ENCODE assay signal across 8 mouse cellular contexts in genomic region chr4:155601997-155602456, GRCm38 (mm10). TPM values are rescaled to one million over a fixed set of nuclear protein-coding genes. Genes with fewer than 3 reads are reported as not detected.
DNase-seq lines count a peak whose midpoint lies in the region; ATAC-seq and TF ChIP-seq lines count a peak whose summit lies in the region.

No protein-coding gene starts in this region.

- ATAC-seq in activated CD4-positive, CD25-positive, alpha-beta regulatory T cell, adult 4 months = peak; percentile 24
- ATAC-seq in hindbrain, embryonic 12.5 days (ENCODE audit: low FRiP score) = peak; percentile 43; the same call in 1 of the 2 replicates
- ATAC-seq in midbrain, embryonic 13.5 days = no peak

- H3K9ac ChIP-seq in hindbrain, embryonic 12.5 days = peak overlapping the region; percentile 98
- peak overlapping the region; percentile 99 for H3K9ac ChIP-seq in midbrain, embryonic 13.5 days (replicated peaks)

- peak overlapping the region; percentile 92 for H3K4me2 ChIP-seq in hindbrain, embryonic 12.5 days (replicated peaks)
- H3K4me2 ChIP-seq in midbrain, embryonic 13.5 days (replicated peaks) = peak overlapping the region; percentile 96

- peak overlapping the region; percentile 95 for H3K4me3 ChIP-seq in kidney, adult 2 months (ENCODE audit: insufficient read depth, low read depth, low read length)
- peak overlapping the region; percentile 97 for H3K4me3 ChIP-seq in hindbrain, embryonic 12.5 days
- H3K4me3 ChIP-seq in midbrain, embryonic 13.5 days (replicated peaks) = peak overlapping the region; percentile 97

- no peak for TF ChIP-seq POLR2A in kidney, adult 2 months (IDR thresholded peaks at IDR 0.05; ENCODE audit: low read depth, low read length)

- H3K27ac ChIP-seq in kidney, adult 2 months (ENCODE audit: insufficient read depth, low read depth, low read length) = peak overlapping the region; percentile 76
- peak overlapping the region; percentile 99 for H3K27ac ChIP-seq in hindbrain, embryonic 12.5 days
- peak overlapping the region; percentile 99 for H3K27ac ChIP-seq in midbrain, embryonic 13.5 days

- 0 out of 2 replicates have a peak, but pooled peaks cover 4% of the 10 kb centered on the region for H3K4me1 ChIP-seq in kidney, adult 2 months (ENCODE audit: control insufficient read depth, insufficient read depth, low read length)
- peaks cover 17% of the 10 kb centered on the region for H3K4me1 ChIP-seq in hindbrain, embryonic 12.5 days
- H3K4me1 ChIP-seq in midbrain, embryonic 13.5 days (replicated peaks) = peaks cover 24% of the 10 kb centered on the region

- H3K9me3 ChIP-seq in hindbrain, embryonic 12.5 days (replicated peaks) = no peaks in the 10 kb centered on the region; the same call in 1 of the 2 replicates
- no peaks in the 10 kb centered on the region for H3K9me3 ChIP-seq in midbrain, embryonic 13.5 days

- WGBS in kidney, adult 2 months = 2% methylated on average over 31 of the region's 31 CpGs
- 3% methylated on average over 27 of the region's 31 CpGs for WGBS in hindbrain, embryonic 12.5 days
- under 1% methylated on average over 31 of the region's 31 CpGs for whole genome bisulfite sequencing in midbrain, embryonic 13.5 days

- H3K27me3 ChIP-seq in kidney, adult 2 months (replicated peaks; ENCODE audit: control insufficient read depth, insufficient read depth, low read length) = no peaks in the 10 kb centered on the region
- H3K27me3 ChIP-seq in hindbrain, embryonic 12.5 days = no peaks in the 10 kb centered on the region
- no peaks in the 10 kb centered on the region for H3K27me3 ChIP-seq in midbrain, embryonic 13.5 days

- TF ChIP-seq CTCF in kidney, adult 2 months (conservative IDR thresholded peaks at IDR 0.05; ENCODE audit: insufficient read depth, insufficient read length, low read depth, low read length) = no peak

- H3K36me3 ChIP-seq in kidney, adult 2 months (ENCODE audit: control insufficient read depth, insufficient read depth, low read length) = no peaks in the 10 kb centered on the region; the same call in 1 of the 2 replicates
- H3K36me3 ChIP-seq in hindbrain, embryonic 12.5 days = peaks cover 24% of the 10 kb centered on the region; the same call in 1 of the 2 replicates
- H3K36me3 ChIP-seq in midbrain, embryonic 13.5 days = peaks cover 23% of the 10 kb centered on the region

- DNase-seq in kidney, adult 2 months = no peak
- DNase-seq in kidney, postnatal 25 days = no peak
- no peak for DNase-seq in layer of hippocampus, adult 9-11 months
- DNase-seq in kidney, postnatal 4 days = no peak
- no peak for DNase-seq in cerebellum, adult 11 months

RNA-seq across cellular contexts. Expression of gene Slc35e2, which starts 0.8 kb away (rescaled TPM):
- 7.5 and 7.9 TPM in 2 replicates for polyA plus RNA-seq in kidney, adult 2 months (2012; rRNA removed)
- 1 to 10 TPM; 6.2 to 8.3 TPM for polyA plus RNA-seq in activated CD4-positive, CD25-positive, alpha-beta regulatory T cell, adult 4 months (2017; shearing (Covaris generic))
- 16.4 and 16.6 TPM in 2 replicates for polyA plus RNA-seq in hindbrain, embryonic 12.5 days (2016; fragmentation: Nextera tagmentation; extraction: Ambion mirVana)
- polyA plus RNA-seq in midbrain, embryonic 13.5 days (2015; fragmentation: Nextera tagmentation; extraction: Ambion mirVana) = 15.9 and 16.5 TPM in 2 replicates

RNA-seq across cellular contexts. Expression of gene Cdk11b, which starts 22.6 kb away (rescaled TPM):
- 19.2 and 24.8 TPM in 2 replicates for polyA plus RNA-seq in kidney, adult 2 months (2012; rRNA removed)
- 10 to 100 TPM; 74.7 to 99.8 TPM for polyA plus RNA-seq in activated CD4-positive, CD25-positive, alpha-beta regulatory T cell, adult 4 months (2017; shearing (Covaris generic))
- 85.3 and 86.8 TPM in 2 replicates for polyA plus RNA-seq in hindbrain, embryonic 12.5 days (2016; fragmentation: Nextera tagmentation; extraction: Ambion mirVana)
- polyA plus RNA-seq in midbrain, embryonic 13.5 days (2015; fragmentation: Nextera tagmentation; extraction: Ambion mirVana) = 65.1 and 66.8 TPM in 2 replicates

RNA-seq across cellular contexts. Expression of gene Nadk, which starts 39.8 kb away (rescaled TPM):
- polyA plus RNA-seq in kidney, adult 2 months (2012; rRNA removed) = 141 and 153 TPM in 2 replicates
- 10 to 100 TPM; 42.7 to 49.1 TPM for polyA plus RNA-seq in activated CD4-positive, CD25-positive, alpha-beta regulatory T cell, adult 4 months (2017; shearing (Covaris generic))
- polyA plus RNA-seq in hindbrain, embryonic 12.5 days (2016; fragmentation: Nextera tagmentation; extraction: Ambion mirVana) = 89.0 and 92.4 TPM in 2 replicates
- polyA plus RNA-seq in midbrain, embryonic 13.5 days (2015; fragmentation: Nextera tagmentation; extraction: Ambion mirVana) = 78.0 and 85.5 TPM in 2 replicates

RNA-seq across cellular contexts. Expression of gene Gm10563, which starts 43.2 kb away (rescaled TPM):
- polyA plus RNA-seq in kidney, adult 2 months (2012; rRNA removed) = not detected in 2 replicates
- polyA plus RNA-seq in activated CD4-positive, CD25-positive, alpha-beta regulatory T cell, adult 4 months (2017; shearing (Covaris generic)) = not detected
- not detected in 2 replicates for polyA plus RNA-seq in hindbrain, embryonic 12.5 days (2016; fragmentation: Nextera tagmentation; extraction: Ambion mirVana)
- polyA plus RNA-seq in midbrain, embryonic 13.5 days (2015; fragmentation: Nextera tagmentation; extraction: Ambion mirVana) = not detected in 2 replicates

RNA-seq across cellular contexts. Expression of gene Mmp23, which starts 51.2 kb away (rescaled TPM):
- polyA plus RNA-seq in kidney, adult 2 months (2012; rRNA removed) = 22.4 and 28.0 TPM in 2 replicates
- polyA plus RNA-seq in activated CD4-positive, CD25-positive, alpha-beta regulatory T cell, adult 4 months (2017; shearing (Covaris generic)) = not detected
- polyA plus RNA-seq in hindbrain, embryonic 12.5 days (2016; fragmentation: Nextera tagmentation; extraction: Ambion mirVana) = 3.9 and 5.9 TPM in 2 replicates
- 3.6 and 3.8 TPM in 2 replicates for polyA plus RNA-seq in midbrain, embryonic 13.5 days (2015; fragmentation: Nextera tagmentation; extraction: Ambion mirVana)
